Mouse (Mus musculus): ENCODE results near the gene Fezf2.

The Fezf2 gene

DNA sequence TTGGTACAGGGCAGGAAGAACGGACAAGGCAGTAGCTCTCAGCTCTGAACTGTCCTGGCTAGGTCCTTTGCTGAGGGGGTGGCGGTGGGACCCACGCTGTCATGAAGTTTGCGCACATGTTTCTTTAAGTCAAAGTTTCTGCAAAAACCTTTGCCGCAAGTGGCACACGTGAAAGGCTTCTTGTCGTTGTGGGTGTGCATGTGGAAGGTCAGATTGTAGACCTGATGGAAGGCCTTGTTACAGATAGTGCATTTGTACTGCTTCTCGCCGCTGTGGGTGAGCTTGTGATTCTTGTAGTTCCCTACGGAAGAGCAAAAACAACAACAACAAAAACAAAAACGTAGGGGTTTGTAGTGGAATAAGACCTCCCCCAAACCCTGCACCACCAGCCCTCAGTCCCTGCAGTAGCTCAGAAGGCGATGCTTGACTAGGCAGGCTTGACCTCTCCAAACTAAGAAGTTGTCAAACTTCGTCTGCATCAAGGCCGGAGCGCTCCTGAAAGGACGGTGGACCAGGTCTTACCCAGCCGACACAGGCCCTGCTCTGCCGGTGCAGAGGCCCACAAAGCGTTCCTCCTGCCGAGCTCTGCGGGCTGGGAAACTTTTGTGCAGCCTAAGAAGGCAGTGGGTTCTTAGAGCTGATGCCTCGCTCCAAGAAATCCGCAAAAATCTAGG lies 5.4 kb downstream of the Fezf2 start:
- DNase-seq, result no peak

GRCm38 (mm10) chr14:12341789-12342457 lies 6.1 kb downstream of the Fezf2 start:
- DNase-seq, result no peak

- no peak for DNase-seq
Measured at GRCm38 (mm10) chr14:12341075-12341788, 6.8 kb downstream of the Fezf2 start.

GRCm38 (mm10) chr14:12340238-12341074 lies 7.5 kb downstream of the Fezf2 start:
- no peak for DNase-seq

- no peak for DNase-seq
Measured at GRCm38 (mm10) chr14:12338811-12339565, 9.0 kb downstream of the Fezf2 start.

DNA sequence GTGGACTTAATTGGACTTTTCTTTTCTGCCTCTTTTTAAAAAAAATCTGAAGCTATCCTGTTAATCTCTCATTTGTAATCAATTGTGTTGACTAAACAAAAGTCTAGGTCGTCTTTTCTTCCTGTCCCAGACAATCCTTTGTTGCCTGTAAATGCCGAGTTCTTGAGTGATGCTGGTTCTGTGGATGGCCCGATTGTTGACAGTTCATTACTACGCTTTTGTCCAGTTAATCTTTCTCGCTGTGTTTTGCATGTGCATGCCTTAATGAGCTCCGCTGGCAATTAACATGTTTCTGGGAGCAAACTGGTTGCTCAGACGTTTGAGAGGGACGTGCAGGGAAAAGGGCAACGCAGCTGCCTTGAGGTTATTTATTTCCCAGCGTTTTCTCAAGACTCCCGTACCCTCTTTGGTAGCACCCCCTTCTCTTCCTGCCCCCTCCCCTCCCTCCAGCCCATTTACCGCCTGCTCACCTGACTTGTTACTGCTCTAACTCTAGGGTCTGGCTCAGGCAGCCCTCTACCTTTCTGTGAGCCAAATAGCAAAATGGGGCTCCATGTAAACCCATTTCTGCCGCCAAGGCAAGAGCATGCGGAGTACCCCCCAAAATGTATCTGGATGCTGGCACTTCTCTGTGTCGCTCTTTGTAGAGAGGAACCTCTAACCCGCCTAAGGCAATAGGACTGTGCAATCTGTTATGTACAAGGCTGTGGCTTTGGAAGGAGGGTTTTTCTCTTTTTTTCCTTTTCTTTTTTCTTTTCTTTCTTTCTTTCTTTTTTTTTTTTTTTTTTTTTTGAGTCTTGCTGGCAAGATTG lies 9.8 kb downstream of the Fezf2 start:
- DNase-seq, result no peak

DNA sequence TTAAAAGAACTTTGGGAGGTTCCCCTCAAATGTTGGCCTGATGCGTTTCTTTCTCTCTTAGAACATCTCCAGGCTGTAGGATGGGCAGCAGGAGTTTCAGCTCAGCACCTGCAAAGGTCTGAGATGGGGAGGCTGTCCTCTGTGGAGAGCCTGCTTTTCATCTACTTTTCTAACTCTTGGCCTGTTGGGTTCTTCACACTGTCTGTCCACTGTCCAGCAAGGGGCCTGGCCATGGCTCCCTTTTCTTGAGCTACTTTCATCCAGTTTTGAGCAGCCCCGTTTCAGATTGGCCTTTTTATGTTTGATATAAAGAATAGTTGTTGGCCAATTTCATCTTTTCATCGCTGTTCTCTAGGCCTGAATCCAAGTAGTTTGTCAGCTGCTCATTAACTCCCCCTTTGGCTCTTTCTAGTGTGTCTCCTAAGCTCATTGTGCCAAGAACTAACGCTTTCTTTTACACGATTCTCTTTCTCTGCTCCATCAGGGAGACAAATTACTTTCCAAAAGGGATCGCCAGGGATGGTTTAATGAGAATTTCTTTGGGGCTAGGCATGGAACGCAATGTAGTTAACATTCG lies 10.5 kb downstream of the Fezf2 start:
- DNase-seq, result no peak

GRCm38 (mm10) chr14:12334925-12335324 lies 13.1 kb downstream of the Fezf2 start:
- no peak for DNase-seq

- DNase-seq, result no peak
Measured at GRCm38 (mm10) chr14:12333622-12334021, 14.4 kb downstream of the Fezf2 start.

DNA sequence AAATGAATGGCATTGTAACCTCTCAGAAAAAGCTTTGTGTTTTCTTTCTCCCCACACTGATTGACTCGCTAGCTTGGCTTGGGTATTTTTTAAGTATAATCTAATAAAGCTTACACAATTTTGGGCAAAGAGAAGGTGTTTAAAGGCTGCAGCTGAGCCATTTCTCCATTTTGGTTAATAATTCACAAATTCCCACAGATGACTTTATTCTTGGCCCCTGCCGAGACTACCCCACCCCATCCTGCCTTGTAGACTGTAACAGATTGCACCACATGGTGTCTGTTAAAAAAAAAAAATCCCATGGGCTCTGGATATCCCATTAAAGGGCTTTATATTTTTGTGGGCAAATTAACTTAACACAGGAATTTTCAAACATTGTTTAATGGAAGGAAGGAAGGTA lies 44.9 kb downstream of the Fezf2 start:
- no peak for DNase-seq

DNA sequence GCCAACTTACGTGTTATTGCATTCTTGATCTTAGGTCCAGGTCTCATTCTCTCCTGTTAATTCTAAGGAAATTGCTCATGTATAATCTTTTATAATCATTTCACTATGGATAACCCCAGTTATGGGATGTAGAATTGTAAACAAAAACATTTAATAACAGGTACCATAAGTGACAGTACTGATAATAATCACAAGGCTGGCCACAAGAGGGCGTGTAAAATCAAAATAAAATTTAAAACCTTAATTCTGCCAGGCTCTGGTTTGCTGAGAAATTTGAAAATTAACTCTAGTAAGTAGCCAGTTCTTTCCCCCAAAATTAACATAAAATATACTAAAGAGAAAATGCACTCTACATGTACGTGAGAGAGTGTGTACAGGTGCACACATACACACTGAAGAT lies 47.3 kb downstream of the Fezf2 start:
- no peak for DNase-seq

DNA sequence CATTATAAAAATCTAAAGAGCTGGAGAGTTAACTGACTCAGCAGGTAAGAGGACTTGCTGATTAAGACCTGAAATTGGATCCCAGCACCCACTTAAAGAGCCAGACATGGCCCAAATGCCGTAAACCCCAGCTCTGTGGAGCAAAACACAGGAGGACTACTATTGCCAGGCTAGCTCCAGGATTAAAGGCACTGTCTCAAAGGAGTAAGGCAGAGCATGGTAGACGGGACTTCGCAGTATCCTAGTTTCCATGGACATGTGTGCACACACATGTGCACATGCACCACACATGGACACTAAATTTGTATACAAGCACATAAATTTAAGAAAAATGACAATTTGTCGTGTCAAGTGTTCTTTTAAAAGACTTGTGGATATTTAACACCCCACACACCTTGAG lies 47.7 kb downstream of the Fezf2 start:
- no peak for DNase-seq

GRCm38 (mm10) chr14:12299654-12300053 lies 48.3 kb downstream of the Fezf2 start:
- DNase-seq, result no peak

GRCm38 (mm10) chr14:12299171-12299570 lies 48.8 kb downstream of the Fezf2 start:
- no peak for DNase-seq

GRCm38 (mm10) chr14:12296391-12296790 lies 51.6 kb downstream of the Fezf2 start:
- no peak for DNase-seq

All from kidney, postnatal 14 days (tissue).